Mouse (Mus musculus): ENCODE data around the gene Sohlh2.

DNA sequence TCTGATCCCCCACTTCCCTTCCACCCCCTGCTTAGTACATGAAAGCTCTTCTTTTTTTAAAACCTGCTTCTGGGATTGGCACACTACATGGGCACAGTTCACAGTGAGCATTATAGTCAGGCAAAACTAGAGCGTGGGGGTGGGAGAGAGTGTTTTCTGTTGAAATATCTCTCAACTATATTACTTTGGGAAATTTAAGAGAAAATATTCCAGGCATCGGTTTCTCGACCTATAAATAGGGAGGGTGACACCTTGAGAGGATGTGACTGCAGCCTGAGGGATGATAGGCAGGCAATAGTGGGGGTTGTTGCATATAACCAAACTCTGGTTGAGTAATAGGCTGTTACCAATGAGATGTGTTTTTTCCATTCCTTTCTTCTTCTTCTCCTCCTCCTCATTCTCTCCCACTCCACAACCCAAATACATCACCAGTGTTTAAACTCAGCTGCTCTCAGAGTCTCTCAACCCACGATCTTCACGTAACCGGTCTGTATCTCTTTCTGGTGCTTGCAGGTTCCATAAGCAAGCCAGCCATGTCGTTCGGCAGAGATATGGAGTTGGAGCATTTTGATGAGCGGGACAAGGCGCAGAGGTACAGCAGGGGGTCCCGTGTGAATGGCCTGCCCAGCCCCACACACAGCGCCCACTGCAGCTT, 64.9 kb downstream of the Sohlh2 start:
- TF ChIP-seq CTCF (IDR thresholded peaks at IDR 0.05; ENCODE audit: low read depth) = no peak
- TF ChIP-seq EP300 (IDR thresholded peaks at IDR 0.05; ENCODE audit: low read depth) = no peak
